Mouse (Mus musculus) stomach, postnatal 0 days (tissue): ENCODE measurements around the gene Adcy5.

Source experiments
- CTCF ChIP-seq: IDR thresholded peaks from 2 replicates; pipeline ENCODE4 v1.5.1; 2016; ENCODE audit warnings: antibody characterized with exemption, low read depth, mild to moderate bottlenecking, moderate library complexity
- EP300 ChIP-seq: optimal IDR thresholded peaks from 2 replicates; pipeline ENCODE3; 2016; ENCODE audit warnings: antibody characterized with exemption

DNA sequence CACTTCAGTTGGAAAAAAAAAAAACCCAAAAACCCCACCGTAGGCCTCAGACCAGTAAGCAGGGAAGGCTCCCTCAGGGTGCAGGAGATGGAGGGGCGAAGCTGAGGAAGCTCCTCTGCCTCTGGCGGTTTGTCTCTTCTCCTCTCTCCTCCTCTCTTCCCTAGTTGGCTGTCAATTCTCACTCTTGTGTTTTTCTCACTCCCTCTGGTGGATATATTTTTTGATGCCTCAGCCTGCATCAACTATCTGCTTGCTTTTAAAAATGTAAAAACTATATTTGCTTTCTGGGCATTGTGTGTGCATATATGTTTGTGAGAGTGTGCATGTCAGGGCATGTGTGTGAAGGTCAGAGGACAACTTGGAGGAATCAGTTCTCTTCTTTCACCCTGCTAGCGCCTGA, 117.7 kb downstream of the Adcy5 start:
- TF ChIP-seq EP300 = no peak
- TF ChIP-seq CTCF = peak; percentile 63
